Mouse (Mus musculus) left cerebral cortex, adult 18-20 months (tissue): ENCODE data around the gene Dok4. TPM values are rescaled to one million over a fixed set of nuclear protein-coding genes. Genes with fewer than 3 reads are reported as not detected.
"Not testable (repeated sequence)": the region's sequence is repeated elsewhere in the genome, so short reads cannot be mapped to it uniquely, and the experiment has no call there.

ENCODE experiments used
- DNase-seq, 2 experiments: peaks; one replicate each; pipeline ENCODE4 v3.0.0; 2021 to 2022; ENCODE audit warnings: low spot score in 2 of 2, mixed read lengths in 1 of 2
- total RNA-seq, 2 experiments: library from RNA; stranded (reverse); gene quantifications; 2 replicates each; pipeline ENCODE4 v1.2.3; 2021

The Dok4 gene
- total RNA-seq, 2 experiments from 2014 or later: 18.6 to 20.9 TPM

DNA sequence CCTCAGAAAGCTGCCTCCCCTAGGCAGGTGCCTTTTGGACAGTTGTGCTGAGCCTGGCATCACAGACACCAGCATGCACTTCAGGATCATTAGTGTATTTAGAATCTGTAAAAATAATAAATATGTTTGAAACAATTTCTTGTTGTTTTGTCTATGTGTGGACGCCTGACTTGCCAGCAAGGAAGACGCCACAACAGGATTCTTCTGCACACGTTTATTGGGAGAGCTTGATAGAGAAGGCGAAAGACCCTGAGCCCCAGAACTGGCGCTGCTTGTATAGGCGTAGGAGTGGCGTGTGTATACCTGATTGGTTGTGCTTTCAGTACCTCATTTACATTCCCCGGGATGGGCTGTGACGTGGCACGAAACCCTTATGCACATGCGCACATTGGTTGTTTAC is 21.4 kb downstream of the Dok4 start:
- DNase-seq: not testable (repeated sequence)

DNA sequence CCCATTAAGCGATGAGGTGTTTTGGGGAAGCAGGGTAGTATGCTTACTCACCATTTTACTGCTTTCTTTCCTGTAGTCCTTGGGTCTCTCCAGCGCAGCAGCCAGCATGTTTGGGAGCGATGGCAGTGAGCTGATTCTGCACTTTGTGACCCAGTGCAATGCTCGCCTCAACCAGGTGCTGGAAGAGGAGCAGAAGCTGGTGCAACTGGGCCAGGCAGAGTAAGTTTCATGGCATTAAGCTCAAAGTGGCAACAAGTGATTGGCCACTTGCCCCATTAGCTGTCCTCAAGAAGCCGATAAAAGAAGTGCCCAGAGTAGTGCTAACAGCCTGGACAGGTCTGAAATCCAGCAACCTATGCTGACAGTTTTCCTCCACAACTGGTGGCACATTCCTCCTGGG is 26.1 kb downstream of the Dok4 start:
- DNase-seq: no peak

DNA sequence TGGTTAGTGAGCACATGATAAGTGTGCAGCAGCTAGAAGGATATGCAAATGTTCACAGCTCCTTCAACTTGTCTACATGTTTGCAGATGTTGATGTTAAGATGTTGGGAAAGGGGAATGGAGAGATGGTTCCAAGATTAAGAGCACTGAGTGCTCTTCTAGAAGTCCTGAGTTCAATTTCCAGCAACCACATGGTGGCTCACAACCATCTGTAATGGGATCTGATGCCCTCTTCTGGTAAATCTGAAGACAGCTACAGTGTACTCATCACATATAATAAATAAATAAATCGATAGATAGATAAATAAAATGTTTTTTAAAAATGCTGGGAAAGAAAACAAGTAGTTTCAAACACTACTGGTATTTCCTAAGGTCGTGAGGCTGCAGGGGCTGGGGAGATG is 34.9 kb downstream of the Dok4 start:
- DNase-seq: no peak

DNA sequence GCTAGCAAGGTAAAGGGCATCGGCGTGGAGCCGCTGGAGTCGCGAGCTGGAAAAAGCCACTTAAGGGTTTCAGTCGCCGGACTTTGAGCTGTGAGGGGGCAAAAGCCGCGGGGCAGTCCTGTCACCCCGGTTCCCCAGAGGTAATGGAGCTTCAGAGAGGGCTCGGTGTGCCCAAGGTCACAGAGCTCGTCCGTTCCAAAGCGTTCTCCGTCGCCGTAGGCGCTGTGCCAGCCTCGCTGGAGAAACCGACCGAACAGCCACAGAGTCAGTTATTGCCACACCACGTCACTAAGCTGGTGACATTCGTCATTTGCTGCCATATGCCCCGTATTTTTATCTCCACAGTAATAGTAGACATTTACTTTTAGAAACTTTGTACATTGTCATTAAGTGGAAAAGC is 37.5 kb downstream of the Dok4 start:
- DNase-seq: peak; percentile 63 to 81

DNA sequence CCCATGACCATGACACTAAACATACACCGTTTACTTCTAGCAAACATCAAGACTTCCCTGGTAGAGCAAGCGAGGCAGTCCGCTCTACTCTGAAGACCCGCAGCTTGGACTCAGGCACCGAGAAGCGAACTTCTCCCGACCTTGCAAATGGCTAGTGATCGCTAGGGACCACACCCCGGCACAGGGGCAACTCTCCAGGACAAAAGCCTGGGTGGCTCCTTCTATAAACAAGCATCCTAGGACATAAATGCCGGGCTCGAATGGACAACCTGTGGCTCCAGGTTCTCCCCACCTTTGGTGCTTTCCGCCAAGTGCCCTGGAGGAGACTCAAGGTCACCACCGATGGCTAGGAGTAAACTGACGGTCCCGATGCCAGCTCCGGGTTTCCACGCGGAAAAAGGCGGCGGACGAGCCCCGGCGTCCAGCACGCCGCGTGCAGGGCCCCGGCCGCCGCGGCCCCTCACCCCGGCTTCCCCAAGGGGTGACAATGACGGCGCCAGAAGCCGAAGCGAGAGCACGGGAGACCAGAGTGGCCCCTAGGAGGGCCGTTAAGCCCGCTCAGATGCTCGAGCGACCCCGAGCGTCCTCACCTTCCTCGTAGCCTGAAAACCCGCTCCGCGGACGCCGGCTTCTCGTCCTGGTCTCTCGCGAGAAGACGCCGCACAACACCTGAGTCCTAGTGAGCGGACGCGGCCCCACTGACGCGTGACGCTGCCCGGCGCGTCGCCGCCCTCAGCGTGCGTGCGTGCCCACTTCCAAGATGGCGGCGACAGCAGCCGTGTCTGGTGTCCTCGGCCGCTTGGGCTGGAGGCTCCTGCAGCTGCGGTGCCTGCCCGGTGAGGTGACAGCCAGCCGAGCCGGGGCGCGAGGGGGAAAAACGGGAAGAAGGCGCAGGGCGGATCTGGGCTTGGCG is 38.2 kb downstream of the Dok4 start, which contains the start of the genes Coq9 and Ciapin1:
Coq9 (plus strand) TSS at position 660 of the 913 bp plus-strand sequence.
Ciapin1 (minus strand) TSS at position 697 of the 913 bp plus-strand sequence.
- DNase-seq: peak; percentile 92 to 95

DNA sequence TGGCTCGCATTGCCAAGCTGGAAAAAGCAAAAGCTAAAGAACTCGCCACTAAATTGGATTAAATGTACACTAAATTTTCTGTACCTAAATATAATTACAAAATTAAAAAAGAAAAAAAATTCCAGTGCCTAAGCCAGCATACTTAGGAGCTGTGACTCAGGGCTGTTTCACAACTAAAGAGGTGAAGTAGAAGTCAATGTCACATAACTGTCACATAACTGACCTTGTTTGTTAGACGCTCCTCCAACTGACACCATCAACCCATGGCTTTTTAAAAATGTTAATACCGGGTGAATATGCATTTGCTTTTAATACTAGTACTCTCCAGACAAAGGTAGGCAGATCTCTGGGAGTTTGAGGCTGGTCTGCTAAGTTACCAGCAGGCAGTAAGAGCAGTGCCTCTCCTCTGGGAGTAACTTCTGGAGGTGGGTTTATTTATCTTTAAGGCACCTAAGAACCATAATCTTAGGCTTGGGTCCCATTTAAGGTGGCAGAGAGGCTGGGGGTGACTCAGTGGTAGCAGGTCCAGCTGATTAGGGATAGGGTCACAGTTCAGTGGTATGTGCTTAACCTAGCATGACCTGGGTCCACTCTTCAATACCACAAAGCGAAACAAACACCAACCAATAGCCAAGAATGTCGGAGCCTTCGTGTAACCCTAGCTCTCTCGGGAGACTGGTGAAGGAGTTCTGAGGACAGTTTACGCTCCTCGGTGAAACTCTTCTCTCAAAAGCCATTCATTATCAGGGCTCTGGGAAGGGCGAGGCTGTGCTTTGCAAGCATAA is 39.5 kb downstream of the Dok4 start:
- no peak for DNase-seq

DNA sequence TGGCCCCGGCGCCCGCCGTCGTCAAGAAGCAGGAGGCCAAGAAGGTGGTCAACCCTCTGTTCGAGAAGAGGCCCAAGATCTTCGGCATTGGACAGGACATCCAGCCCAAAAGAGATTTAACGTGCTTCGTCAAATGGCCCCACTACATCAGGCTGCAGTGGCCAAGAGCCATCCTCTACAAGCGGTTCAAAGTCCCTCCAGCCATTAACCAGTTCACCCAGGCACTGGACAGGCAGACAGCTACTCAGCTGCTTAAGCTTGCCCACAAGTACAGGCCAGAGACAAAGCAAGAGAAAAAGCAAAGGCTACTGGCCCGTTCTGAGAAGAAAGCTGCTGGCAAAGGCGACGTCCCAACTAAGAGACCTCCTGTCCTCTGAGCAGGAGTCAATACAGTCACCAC is 40.4 kb downstream of the Dok4 start:
- not testable (repeated sequence) for DNase-seq

DNA sequence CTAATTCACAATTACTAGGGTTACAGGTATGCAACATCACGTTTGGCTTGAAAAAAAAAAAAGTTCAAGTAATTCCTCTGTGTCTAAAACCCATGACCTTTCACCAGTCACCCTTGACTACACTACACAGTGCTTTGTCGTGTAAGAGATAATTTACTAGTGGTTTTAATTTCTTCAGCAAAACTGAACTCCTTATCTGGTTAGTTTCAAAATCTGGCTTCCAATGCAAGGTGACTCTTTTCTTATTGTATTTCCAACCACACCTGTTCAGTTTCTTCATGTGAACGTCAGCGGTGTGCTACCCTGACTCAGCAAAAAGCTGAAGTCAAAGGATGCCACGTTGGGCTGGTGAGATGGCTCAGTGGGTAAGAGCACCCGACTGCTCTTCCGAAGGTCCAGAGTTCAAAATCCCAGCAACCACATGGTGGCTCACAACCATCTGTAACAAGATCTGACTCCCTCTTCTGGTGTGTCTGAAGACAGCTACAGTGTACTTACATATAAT is 42.2 kb downstream of the Dok4 start:
- DNase-seq: not testable (repeated sequence)

DNA sequence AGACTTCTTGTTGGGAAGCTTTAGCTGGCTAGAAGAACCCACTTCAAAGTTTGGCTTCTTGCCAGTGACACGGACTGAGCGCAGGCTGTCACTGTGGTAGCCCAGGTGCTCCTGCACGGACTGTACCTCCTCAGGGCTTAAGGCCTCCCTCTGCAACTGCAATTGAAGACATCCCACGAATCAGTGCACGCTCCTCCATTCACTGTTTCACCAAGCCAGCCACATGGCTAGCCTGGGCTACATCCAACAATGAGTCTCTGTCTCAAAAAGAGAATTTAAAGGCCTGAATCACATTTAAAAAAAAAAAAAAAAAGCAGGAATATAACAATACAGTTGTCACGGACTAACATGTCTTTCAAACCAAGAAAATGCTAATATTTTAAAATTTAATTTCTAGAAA is 47.8 kb downstream of the Dok4 start:
- DNase-seq: no peak

DNA sequence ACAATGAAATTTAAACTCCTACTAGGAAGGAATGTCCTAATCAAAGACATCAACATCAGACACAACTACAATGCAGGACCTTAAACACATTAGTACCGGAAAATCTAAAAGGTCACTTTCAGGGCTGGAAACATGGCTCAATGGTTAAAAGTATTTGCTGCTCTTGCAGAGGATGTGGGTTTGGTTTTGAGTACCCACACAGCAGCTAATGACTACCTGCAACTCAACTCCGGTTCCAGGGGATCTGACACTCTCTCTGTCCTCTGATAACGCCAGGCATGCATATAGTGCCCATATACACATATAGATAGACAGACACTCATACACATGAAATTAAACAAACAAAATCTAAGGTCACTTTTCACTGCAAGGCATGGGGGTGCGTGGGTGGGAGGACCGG is 49.9 kb downstream of the Dok4 start:
- no peak for DNase-seq

DNA sequence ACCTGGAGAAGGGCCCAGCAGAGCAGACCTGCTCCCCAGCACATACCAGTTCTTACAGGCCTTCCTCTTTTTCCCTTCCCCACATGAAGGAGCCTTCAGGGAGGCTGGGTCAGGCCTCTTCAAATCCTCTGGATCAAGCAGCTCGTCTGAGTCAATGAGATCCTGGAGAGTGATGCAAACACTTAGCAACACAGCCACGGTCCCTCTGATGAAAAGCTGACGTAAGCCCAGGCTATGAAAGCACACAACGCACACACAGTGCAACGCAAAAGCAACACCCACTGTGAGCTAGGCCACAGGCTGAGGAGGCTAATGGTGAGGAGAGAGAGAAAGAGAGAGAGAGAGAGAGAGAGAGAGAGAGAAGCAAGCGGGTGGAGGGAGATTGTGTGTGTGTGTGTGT is 51.0 kb downstream of the Dok4 start:
- no peak for DNase-seq

DNA sequence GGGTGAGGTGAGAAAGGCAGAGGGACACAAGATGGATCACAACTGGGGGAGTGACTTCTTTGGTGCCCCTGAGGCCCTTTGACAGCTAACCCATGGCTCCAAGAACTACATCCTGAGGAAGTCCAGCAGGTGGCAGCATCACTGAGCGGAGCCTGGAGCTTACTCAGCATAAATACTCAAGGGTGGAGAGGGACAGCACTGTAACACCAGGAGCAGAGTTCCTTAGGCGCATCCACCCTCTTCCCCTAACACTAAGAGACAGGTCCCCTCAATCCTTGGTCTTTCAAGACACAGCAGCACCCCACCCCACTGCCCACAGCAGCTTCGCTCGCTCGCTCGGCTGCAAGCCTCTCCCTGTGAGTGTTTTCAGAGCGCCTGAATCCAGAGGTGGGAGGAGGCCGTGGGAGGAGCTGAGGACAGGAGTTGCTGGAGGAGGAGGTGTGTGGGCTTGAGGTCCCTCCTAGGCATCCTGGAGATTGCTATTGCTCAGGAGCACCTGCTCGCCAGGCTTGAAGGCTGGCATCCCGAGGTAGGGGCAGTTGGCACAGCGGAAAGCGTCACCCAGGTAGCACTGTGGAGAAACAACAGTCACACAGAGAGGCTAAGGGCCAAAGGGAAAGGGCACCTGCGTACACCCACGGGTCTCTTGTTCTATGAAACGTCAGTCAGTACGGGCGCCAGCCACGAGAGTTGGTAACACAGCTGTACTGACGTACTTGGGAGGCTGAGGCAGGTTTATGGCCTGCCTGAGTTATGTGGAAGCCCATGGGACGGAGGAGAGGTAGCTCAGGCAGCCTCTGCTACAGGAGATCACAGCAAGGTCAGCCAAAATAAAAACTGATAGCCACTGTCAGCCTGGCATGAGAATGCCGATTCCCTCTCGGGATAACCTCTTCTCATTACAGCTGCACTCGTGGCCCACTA is 53.2 kb downstream of the Dok4 start:
- DNase-seq: peak; percentile 69 to 73

DNA sequence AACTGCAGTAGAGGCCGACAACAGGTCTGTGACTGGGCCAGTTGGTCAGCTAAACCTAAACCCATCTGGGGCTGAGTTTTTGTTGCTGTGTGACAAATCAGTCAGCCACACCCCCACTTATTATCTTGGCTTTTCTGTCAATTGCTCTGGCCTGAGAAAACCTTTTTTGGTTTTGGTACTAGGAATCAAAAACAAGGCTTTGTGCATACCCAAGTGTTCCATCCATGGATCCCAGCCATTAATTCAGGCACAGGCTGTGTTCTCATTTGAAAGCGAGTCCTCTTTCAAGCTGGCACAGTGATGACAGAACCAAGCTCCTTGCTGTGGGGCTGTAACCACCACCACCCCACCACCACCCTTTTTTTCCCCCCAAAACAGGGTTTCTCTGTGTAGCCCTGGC is 54.7 kb downstream of the Dok4 start:
- no peak for DNase-seq

DNA sequence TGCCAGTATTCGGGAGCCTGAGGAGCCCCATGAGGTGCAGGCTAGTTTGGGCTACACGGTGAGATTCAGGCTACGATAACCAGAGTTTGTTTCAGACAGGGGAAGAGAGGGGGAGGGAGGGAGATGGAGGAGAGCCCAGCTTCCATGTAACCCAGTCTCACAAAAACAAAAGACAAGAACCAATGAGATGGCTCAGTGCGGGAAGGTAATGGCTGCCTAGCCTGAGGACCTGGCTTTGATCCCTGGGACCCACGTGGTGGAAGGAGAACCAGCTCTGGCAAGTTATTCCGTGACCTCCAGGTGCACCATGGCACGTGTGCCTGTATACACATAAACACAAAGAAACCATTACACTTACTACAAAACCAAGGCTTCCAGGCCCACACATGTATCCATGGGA is 55.6 kb downstream of the Dok4 start:
- no peak for DNase-seq

DNA sequence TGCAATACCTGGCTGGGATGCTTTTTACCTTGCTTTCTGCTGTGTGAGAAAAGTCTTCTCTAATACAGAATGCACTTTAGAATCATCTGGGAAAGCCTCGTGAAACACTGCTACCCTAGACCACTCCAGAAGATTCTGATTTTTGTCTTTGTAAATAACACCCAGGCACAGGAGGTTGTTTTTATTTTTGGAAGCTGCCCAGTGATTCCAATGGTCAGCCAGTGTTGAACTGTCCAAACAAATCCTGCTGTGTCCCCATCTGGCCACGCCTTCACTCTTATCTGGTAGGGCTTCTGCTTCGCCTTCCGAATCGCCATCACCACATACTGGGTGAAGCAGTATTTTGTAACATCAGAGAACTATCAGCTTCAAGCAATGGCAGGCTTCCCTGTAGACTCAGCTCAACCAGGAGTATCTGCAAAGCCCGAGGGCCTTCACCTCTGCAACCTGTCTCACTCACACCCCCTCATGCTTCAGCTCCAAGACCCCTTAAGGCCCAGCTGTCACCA is 56.4 kb downstream of the Dok4 start:
- no peak for DNase-seq

DNA sequence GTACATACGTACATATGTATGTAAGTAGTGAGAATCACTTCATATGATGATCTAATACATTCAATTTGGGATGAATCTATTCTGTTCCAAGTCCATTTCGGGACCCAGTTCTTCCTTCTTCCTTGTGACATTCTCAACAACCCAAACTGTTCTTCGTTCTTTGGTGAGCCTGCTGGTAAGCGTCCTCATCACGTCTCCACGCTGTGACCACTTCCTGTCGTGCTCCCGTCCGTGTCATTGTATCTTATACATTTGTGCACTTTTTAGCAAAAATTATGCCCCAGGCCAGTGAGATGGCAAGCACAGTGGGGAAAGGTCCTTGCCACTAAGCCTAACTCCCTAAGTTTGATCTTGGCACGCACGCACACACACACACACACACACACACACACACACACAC is 58.2 kb downstream of the Dok4 start:
- no peak for DNase-seq

DNA sequence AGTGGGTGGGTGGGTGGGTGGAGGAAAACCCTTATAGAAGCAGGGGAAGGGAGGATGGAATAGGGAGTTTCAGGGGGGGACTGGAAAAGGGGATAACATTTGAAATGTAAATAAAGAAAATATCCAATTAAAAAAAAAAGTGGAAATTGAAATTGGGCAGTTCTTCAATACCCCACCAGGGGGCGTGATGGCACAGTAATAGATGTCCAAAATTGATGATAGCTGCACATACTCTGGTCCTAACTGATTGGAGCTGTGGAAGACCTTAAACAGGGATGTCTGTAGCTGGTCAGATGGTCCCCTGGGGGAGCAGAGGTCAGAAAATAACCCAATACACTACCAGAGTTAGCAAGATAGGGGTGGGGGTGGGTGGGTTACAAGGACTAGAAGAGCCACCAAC is 61.6 kb downstream of the Dok4 start:
- DNase-seq: peak in 1 of 2 experiments; percentile 44
